Mouse (Mus musculus) E14TG2a.4 (cell line): Measurements from ENCODE around the gene Mkrn2.

Experiments
- CTCF ChIP-seq: conservative IDR thresholded peaks from 2 replicates; pipeline ENCODE4 v1.5.1; 2014; ENCODE audit warnings: low read length
- NANOG ChIP-seq: IDR thresholded peaks from 2 replicates; pipeline ENCODE4 v1.6.1; 2014; ENCODE audit warnings: borderline replicate concordance, low read length, mixed read lengths
- POU5F1 ChIP-seq: IDR thresholded peaks from 2 replicates; pipeline ENCODE4 v1.6.1; 2014; ENCODE audit warnings: low read length, borderline replicate concordance

DNA sequence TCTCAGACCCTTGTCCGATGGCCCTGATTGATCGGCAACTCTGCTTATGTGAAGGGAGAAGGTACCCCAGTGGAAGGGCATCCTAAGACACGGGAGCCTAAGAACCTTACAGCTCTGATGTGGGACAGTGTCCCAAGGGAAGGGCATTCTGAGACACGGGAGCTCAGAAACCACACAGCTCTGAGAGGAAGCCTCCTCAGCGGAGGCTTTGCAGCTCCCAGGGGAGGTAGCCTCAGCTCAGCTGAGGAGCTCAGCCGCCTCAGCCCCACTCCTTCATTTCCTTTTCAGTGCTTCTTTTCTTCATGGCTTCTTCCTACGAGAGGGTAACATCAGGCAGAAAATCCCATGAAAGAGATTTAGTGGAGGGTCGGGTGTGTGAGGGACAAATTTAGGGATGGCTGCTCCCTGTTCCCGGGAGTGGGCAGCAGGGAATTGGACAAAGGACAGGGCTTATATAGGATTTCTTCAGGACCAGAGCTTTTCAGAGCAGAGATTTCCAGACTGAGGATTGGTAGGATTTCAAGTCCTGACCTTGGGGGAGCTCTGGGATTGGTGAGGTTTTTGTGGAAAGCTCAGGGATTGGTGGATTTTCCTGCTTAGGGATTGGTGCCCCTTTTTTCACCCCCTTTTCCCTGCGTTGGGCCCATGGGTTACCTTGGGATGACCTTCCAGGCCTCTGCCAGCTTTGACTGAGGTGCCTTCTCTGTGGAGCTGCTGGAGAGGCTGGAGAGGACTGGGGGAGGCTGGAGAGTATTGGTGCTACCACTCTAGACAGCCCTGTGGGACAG lies 19.2 kb upstream of the Mkrn2 start:
- TF ChIP-seq NANOG, result no peak
- no peak for TF ChIP-seq CTCF
- TF ChIP-seq POU5F1, result no peak
